Mouse (Mus musculus): ENCODE data around the gene Ugt1a10.
"Not testable (repeated sequence)": the region's sequence is repeated elsewhere in the genome, so short reads cannot be mapped to it uniquely, and the experiment has no call there.

- not testable (repeated sequence) for TF ChIP-seq GATA1 (IDR thresholded peaks at IDR 0.05; ENCODE audit: borderline replicate concordance, low read length); FLI1 (IDR thresholded peaks at IDR 0.05; ENCODE audit: low read length)
Observed at GRCm38 (mm10) chr1:88120550-88120949, 65.4 kb downstream of the Ugt1a10 start.

Data from megakaryocyte, embryonic 14.5 days (primary cell).